Mouse (Mus musculus): ENCODE data around the gene Nell1. TPM values are rescaled to one million over a fixed set of nuclear protein-coding genes. Genes with fewer than 3 reads are reported as not detected.

The Nell1 gene
- total RNA-seq, 2 experiments from 2014 or later: not detected

GRCm38 (mm10) chr7:50482011-50482410, 507.3 kb downstream of the Nell1 start:
- ATAC-seq (replicated peaks; ENCODE audit: low FRiP score, low TSS enrichment, poor library complexity, severe bottlenecking): no peak

- ATAC-seq (replicated peaks; ENCODE audit: low FRiP score, low TSS enrichment, poor library complexity, severe bottlenecking): no peak
Measured at GRCm38 (mm10) chr7:50485304-50485703, 510.6 kb downstream of the Nell1 start.

- ATAC-seq (replicated peaks; ENCODE audit: low FRiP score, low TSS enrichment, poor library complexity, severe bottlenecking): no peak
Measured at GRCm38 (mm10) chr7:50486884-50487420, 512.3 kb downstream of the Nell1 start.

GRCm38 (mm10) chr7:50501562-50501961, 526.9 kb downstream of the Nell1 start:
- no peak for ATAC-seq (replicated peaks; ENCODE audit: low FRiP score, low TSS enrichment, poor library complexity, severe bottlenecking)

- no peak for ATAC-seq (replicated peaks; ENCODE audit: low FRiP score, low TSS enrichment, poor library complexity, severe bottlenecking)
Measured at GRCm38 (mm10) chr7:50507047-50507446, 532.4 kb downstream of the Nell1 start.

GRCm38 (mm10) chr7:50514830-50515229, 540.2 kb downstream of the Nell1 start:
- ATAC-seq (replicated peaks; ENCODE audit: low FRiP score, low TSS enrichment, poor library complexity, severe bottlenecking): no peak

GRCm38 (mm10) chr7:50516681-50517080, 542.0 kb downstream of the Nell1 start:
- ATAC-seq (replicated peaks; ENCODE audit: low FRiP score, low TSS enrichment, poor library complexity, severe bottlenecking): no peak

- ATAC-seq (replicated peaks; ENCODE audit: low FRiP score, low TSS enrichment, poor library complexity, severe bottlenecking): no peak
Measured at GRCm38 (mm10) chr7:50543373-50543772, 568.7 kb downstream of the Nell1 start.

GRCm38 (mm10) chr7:50549572-50549971, 574.9 kb downstream of the Nell1 start:
- ATAC-seq (replicated peaks; ENCODE audit: low FRiP score, low TSS enrichment, poor library complexity, severe bottlenecking): no peak

- ATAC-seq (replicated peaks; ENCODE audit: low FRiP score, low TSS enrichment, poor library complexity, severe bottlenecking): no peak
Measured at GRCm38 (mm10) chr7:50551426-50551825, 576.8 kb downstream of the Nell1 start.

GRCm38 (mm10) chr7:50562708-50563107, 588.0 kb downstream of the Nell1 start:
- ATAC-seq (replicated peaks; ENCODE audit: low FRiP score, low TSS enrichment, poor library complexity, severe bottlenecking): no peak

- no peak for ATAC-seq (replicated peaks; ENCODE audit: low FRiP score, low TSS enrichment, poor library complexity, severe bottlenecking)
Measured at GRCm38 (mm10) chr7:50573841-50574240, 599.2 kb downstream of the Nell1 start.

GRCm38 (mm10) chr7:50588642-50589424, 614.2 kb downstream of the Nell1 start:
- no peak for ATAC-seq (replicated peaks; ENCODE audit: low FRiP score, low TSS enrichment, poor library complexity, severe bottlenecking)

- no peak for ATAC-seq (replicated peaks; ENCODE audit: low FRiP score, low TSS enrichment, poor library complexity, severe bottlenecking)
Measured at GRCm38 (mm10) chr7:50598890-50599289, 624.2 kb downstream of the Nell1 start, which contains the start of gene 4933405O20Rik. Gene 4933405O20Rik (plus strand): TSS chr7:50599190.

GRCm38 (mm10) chr7:50614101-50614500, 639.4 kb downstream of the Nell1 start:
- no peak for ATAC-seq (replicated peaks; ENCODE audit: low FRiP score, low TSS enrichment, poor library complexity, severe bottlenecking)

- ATAC-seq (replicated peaks; ENCODE audit: low FRiP score, low TSS enrichment, poor library complexity, severe bottlenecking): no peak
Measured at GRCm38 (mm10) chr7:50629186-50629585, 654.5 kb downstream of the Nell1 start.

- no peak for ATAC-seq (replicated peaks; ENCODE audit: low FRiP score, low TSS enrichment, poor library complexity, severe bottlenecking)
Measured at GRCm38 (mm10) chr7:50633147-50633546, 658.5 kb downstream of the Nell1 start.

- ATAC-seq (replicated peaks; ENCODE audit: low FRiP score, low TSS enrichment, poor library complexity, severe bottlenecking): no peak
Measured at GRCm38 (mm10) chr7:50672266-50672665, 697.6 kb downstream of the Nell1 start.

GRCm38 (mm10) chr7:50675444-50675843, 700.8 kb downstream of the Nell1 start:
- no peak for ATAC-seq (replicated peaks; ENCODE audit: low FRiP score, low TSS enrichment, poor library complexity, severe bottlenecking)

GRCm38 (mm10) chr7:50677511-50677910, 702.8 kb downstream of the Nell1 start:
- no peak for ATAC-seq (replicated peaks; ENCODE audit: low FRiP score, low TSS enrichment, poor library complexity, severe bottlenecking)

- no peak for ATAC-seq (replicated peaks; ENCODE audit: low FRiP score, low TSS enrichment, poor library complexity, severe bottlenecking)
Measured at GRCm38 (mm10) chr7:50686337-50686736, 711.7 kb downstream of the Nell1 start.
